Mouse (Mus musculus) small intestine, adult 2 months (tissue): Measurements from ENCODE around the gene Nfkbie.

Experiments used
- CTCF ChIP-seq: fragments of 200-500 bp; IDR thresholded peaks from 2 replicates; pipeline ENCODE4 v1.5.1; 2012; ENCODE audit warnings: low read depth, mild to moderate bottlenecking, control low read depth, inconsistent platforms, low read length, moderate library complexity, mixed read lengths; ENCODE audit not compliant: insufficient replicate concordance, insufficient read length; ENCODE audit errors: extremely low read depth
- POLR2A ChIP-seq: fragments of 200-500 bp; IDR thresholded peaks from 2 replicates; pipeline ENCODE4 v1.6.1; 2012; ENCODE audit warnings: low read depth, mild to moderate bottlenecking, control low read depth, inconsistent platforms, low read length, moderate library complexity

DNA sequence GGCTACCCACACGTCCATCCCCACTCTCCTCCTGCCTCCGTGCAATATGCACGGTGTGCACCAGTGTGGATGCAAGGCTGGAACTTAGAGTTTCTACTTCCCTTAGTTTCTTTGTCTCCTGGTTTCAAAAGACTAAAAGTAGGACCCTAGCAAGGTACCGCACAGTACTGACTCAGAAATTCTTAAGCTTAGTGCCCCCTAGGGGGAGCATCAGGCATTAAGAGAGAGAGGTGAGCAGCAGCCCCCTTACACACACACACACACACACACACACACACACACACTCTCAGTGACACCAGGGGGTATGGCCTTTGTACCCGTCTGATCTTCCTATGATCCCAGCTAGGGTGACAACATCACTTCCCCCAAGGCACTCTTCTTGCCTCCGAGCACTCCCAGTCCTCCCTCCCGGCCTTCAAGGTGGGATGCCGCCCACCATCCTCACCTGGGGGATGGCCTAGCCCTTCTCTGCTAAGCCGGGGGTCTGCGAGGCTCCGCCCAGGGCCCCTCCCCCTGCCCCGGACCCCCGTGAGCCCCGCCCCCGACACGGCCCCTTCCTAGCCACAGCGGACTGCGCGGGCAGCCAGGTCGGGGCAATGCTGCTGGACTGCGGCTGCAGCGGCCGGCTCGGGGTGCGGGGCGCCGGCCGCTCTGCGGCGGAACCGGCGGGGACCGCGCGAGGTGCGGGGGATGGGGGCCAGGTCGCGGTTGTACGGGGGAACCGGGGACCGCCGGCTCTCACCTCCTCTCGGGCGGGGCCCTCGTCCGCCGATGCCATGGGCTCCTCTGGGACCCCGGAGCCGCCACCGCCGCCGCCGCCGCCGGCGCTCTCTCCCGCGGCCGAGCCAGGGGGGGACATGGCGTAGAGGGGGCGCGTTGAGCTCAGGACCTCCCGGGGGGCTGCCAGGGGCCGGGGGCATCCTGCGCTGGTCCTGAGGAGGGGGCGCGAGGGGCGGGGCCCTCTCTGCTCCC is 6.7 kb upstream of the Nfkbie start:
- no peak for TF ChIP-seq POLR2A
- no peak for TF ChIP-seq CTCF
